Mouse (Mus musculus): ENCODE measurements around the gene Rapsn. TPM values are rescaled to one million over a fixed set of nuclear protein-coding genes. Genes with fewer than 3 reads are reported as not detected.
A peak's percentile ranks its signal among the peaks of the same experiment; 100 is the strongest.

Rapsn gene
- total RNA-seq, 2 experiments from 2014 or later = 0.31 TPM; not detected in 1

DNA sequence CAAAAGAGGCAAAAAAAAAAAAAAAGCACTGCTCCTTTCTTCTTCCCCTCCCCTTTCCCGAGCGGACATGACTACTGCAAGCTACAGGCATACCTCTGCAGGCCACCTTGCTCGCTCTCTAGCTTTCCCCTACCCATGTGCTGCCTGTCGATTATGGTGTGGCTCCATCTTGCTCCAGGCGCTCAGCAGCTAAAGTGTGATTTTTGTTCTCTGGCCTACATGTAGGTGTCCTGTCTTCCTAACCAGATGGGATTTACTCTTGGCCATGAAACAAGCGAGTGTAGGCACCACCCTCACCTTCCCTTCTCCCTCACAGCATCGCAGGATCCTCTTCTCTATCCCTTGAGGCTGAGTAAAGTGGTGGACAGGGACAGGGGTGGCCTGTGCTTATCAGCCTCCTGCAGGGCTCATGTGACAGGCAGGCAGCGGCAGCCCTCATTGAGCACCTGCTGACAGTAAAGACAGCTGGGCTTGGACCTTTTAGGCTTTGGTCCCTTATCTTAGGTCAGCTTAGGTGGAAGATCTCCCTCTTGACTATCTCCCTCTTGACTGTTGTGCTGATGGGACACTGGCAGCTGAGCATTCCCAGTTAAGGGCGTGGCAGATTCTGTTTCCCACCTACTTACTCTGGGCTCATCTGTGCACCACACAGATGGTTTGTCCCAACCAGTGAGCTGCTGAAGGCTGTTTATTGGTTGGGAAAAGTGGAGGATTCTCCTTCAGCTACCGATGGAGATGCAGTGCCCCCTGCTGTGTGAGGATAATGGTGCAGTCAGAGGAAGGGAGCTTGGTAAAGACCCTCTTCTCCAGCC, 25.3 kb downstream of the Rapsn start:
- no peak overlapping the region for H3K4me3 ChIP-seq
- peak; percentile 78 to 83 for DNase-seq (ENCODE audit: low spot score in 2 of 2)
- TF ChIP-seq CTCF (conservative IDR thresholded peaks at IDR 0.05) = peak; percentile 87
- peak overlapping the region; percentile 85 for H3K27ac ChIP-seq

- Histone ChIP-seq H3K27ac (peak overlapping the region; percentile 74), H3K4me3 (no peak overlapping the region)
- no peak for TF ChIP-seq CTCF (conservative IDR thresholded peaks at IDR 0.05)
- no peak for DNase-seq (ENCODE audit: low spot score in 2 of 2)
Observed at GRCm38 (mm10) chr2:91061849-91062481, 26.5 kb downstream of the Rapsn start.

DNA sequence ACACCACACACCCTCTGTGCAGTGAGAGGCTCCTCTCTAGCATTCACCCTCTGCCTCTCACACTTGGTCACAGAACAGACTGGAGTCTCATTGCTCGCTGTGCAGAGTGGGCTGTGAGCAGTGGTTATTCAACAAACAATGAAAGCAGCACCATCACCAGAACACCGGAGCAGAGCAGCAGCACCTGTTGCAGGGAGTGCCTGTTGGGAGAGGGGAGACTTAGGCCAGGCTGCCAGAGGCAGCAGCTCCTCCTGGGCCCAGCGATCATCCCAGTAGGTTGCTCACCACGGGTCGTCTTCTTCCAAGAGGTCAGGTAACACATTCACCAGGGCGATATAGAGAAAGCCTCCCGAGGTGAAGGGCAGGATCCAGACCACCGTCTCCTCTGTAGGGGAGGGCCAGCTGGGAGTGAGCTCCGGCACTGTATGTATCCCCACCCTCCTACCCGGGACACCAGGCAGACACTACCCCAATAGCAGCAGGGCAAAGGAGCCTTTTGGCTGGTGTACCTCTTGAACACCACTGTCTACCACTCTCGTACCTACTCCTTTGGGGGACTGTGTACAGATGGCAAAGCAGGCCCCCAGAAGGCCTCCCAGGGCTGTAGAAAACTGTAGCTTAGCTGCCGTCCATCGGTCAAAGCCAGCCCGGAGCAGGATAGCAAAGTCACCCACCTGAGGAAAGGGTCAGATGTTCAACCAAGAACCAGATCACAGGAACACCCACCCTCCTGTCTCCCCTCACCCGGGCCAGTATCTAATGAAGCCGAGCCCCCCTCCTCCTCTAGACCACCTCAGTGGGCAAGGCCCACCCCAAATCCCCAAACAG, 27.6 kb downstream of the Rapsn start:
- no peak for DNase-seq (ENCODE audit: low spot score in 2 of 2)
- no peak overlapping the region for H3K4me3 ChIP-seq
- peak overlapping the region; percentile 74; the same call in 1 of the 2 replicates for H3K27ac ChIP-seq
- no peak for TF ChIP-seq CTCF (conservative IDR thresholded peaks at IDR 0.05)

DNA sequence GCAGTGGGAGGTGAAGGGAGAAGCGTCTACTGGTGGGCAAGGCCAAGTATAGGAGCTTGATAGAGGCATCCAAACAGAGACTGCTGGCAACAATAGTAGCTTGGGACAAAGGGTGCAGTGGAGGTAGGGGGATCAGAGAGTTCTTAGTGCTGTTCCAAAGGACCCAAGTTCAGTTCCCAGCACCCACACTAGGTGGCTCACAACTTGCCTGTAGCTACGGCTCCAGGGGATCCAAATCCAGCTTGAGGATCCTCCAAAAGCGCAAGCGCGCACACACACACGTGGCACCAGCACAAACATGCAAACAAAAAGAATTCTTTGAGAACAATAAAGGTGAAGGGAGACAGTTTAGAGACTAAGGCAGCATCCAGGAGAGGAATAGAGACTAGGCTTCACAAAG, 28.8 kb downstream of the Rapsn start:
- 0 out of 2 replicates have a peak overlapping the region, but pooled peaks have one; percentile 5 for H3K27ac ChIP-seq
- H3K4me3 ChIP-seq = no peak overlapping the region
- no peak for DNase-seq (ENCODE audit: low spot score in 2 of 2)
- TF ChIP-seq CTCF (conservative IDR thresholded peaks at IDR 0.05) = peak; percentile 55

GRCm38 (mm10) chr2:91065544-91065943, 30.1 kb downstream of the Rapsn start:
- peak; percentile 88 for TF ChIP-seq CTCF (conservative IDR thresholded peaks at IDR 0.05)
- Histone ChIP-seq H3K4me3 (no peak overlapping the region), H3K27ac (peak overlapping the region; percentile 54)
- DNase-seq (ENCODE audit: low spot score in 2 of 2) = peak; percentile 61 to 62

DNA sequence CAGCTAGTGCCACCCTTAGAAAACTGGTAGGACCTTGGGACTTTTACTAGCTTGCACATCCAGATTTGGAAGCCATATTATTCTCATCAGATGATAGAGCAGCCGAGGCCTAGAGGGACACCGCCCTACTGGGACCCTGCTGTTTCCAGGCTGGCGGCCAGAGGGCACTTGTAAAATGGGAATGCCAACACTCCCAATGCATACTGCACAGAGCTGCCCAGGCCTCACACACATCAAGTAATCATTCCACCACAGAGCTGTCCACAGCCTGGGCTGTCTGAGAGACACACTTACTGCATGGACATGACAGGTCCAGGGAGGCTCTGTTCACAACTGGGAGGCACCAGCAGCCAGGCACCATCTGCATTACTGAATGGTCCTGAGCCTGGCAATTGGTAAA, 31.0 kb downstream of the Rapsn start:
- TF ChIP-seq CTCF (conservative IDR thresholded peaks at IDR 0.05) = no peak
- Histone ChIP-seq H3K27ac (peak overlapping the region; percentile 54; the same call in 1 of the 2 replicates), H3K4me3 (no peak overlapping the region)
- no peak for DNase-seq (ENCODE audit: low spot score in 2 of 2)

DNA sequence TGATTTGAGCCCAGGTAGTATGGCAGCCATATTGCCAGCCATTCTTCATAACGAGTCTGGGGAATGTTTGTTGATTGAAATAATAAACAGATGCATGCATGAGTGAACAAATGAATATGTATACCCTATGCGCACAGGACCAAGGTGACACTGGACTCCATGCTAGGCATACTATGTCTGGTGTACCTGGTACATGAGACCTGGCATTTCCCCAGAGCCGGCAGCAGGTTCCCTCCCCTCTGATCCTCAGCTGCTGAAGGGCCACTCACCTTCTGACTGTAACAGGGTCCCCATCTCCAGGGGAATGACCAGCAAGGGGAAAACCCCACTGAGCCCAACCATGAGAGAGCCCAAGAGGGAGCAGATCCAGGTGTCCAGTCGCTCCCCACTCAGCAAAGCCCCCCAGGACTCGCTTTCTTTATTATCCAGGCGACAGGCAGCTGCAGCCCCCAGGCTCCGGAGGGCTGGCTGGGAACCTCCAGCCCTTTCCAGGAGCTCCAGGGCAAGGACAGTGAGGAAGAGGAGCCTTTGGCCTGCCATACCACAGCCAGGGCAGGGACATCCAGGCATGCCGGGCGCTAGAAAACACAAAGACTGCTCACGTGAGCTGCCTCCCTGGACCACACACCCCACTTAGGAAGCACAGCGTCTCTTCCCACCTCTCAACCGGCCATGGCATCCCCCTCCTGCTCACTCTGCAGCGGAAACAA, 32.9 kb downstream of the Rapsn start:
- DNase-seq (ENCODE audit: low spot score in 2 of 2) = no peak
- peak overlapping the region; percentile 89 for H3K4me3 ChIP-seq
- no peak for TF ChIP-seq CTCF (conservative IDR thresholded peaks at IDR 0.05)

GRCm38 (mm10) chr2:91068872-91069165, 33.4 kb downstream of the Rapsn start:
- no peak for TF ChIP-seq CTCF (conservative IDR thresholded peaks at IDR 0.05)
- DNase-seq (ENCODE audit: low spot score in 2 of 2) = no peak
- H3K4me3 ChIP-seq = peak overlapping the region; percentile 89
- H3K27ac ChIP-seq = peak overlapping the region; percentile 84

More for the DNA sequence above, 32.9 kb downstream of the Rapsn start:
- peak overlapping the region; percentile 84; the same call in 1 of the 2 replicates for H3K27ac ChIP-seq

- H3K27ac ChIP-seq = peak overlapping the region; percentile 84
- no peak for TF ChIP-seq CTCF (conservative IDR thresholded peaks at IDR 0.05)
- peak overlapping the region; percentile 89 for H3K4me3 ChIP-seq
- DNase-seq (ENCODE audit: low spot score in 2 of 2) = no peak
Observed at GRCm38 (mm10) chr2:91069306-91070000, 34.0 kb downstream of the Rapsn start.

GRCm38 (mm10) chr2:91070076-91070800, 34.8 kb downstream of the Rapsn start, which contains the start of gene Slc39a13:
Gene Slc39a13 (minus strand): TSS chr2:91070417.
- H3K27ac ChIP-seq = peak within 1 kb of the TSS; percentile 84
- TF ChIP-seq CTCF (conservative IDR thresholded peaks at IDR 0.05) = peak; percentile 95
- peak; percentile 94 to 97 for DNase-seq (ENCODE audit: low spot score in 2 of 2)
- peak within 1 kb of the TSS; percentile 89 for H3K4me3 ChIP-seq

- peak overlapping the region; percentile 89; the same call in 1 of the 2 replicates for H3K4me3 ChIP-seq
- peak overlapping the region; percentile 84 for H3K27ac ChIP-seq
- DNase-seq (ENCODE audit: low spot score in 2 of 2) = no peak
- no peak for TF ChIP-seq CTCF (conservative IDR thresholded peaks at IDR 0.05)
Observed at GRCm38 (mm10) chr2:91071059-91071458, 35.6 kb downstream of the Rapsn start.

Data from layer of hippocampus, adult 2 months (tissue).